Mouse (Mus musculus): ENCODE measurements around the gene Gm17651. TPM values are rescaled to one million over a fixed set of nuclear protein-coding genes. Genes with fewer than 3 reads are reported as not detected.

Gm17651 gene
- not detected in 2 replicates for total RNA-seq (2015)
- total RNA-seq (2017) = not detected in 2 replicates

GRCm38 (mm10) chr3:97674644-97675110 is at the start of gene Gm17651:
Gene Gm17651 (minus strand): TSS chr3:97674694.
- no peak for ATAC-seq (replicated peaks; ENCODE audit: poor library complexity)

GRCm38 (mm10) chr3:97719116-97719515 is 44.6 kb upstream of the Gm17651 start:
- ATAC-seq (replicated peaks; ENCODE audit: poor library complexity) = no peak

GRCm38 (mm10) chr3:97715922-97716321 is 41.4 kb upstream of the Gm17651 start:
- no peak for ATAC-seq (replicated peaks; ENCODE audit: poor library complexity)

- no peak for ATAC-seq (replicated peaks; ENCODE audit: poor library complexity)
Measured at GRCm38 (mm10) chr3:97710881-97711280, 36.4 kb upstream of the Gm17651 start.

GRCm38 (mm10) chr3:97710134-97710533 is 35.6 kb upstream of the Gm17651 start:
- no peak for ATAC-seq (replicated peaks; ENCODE audit: poor library complexity)

- ATAC-seq (replicated peaks; ENCODE audit: poor library complexity) = no peak
Measured at GRCm38 (mm10) chr3:97706561-97706960, 32.1 kb upstream of the Gm17651 start.

- ATAC-seq (replicated peaks; ENCODE audit: poor library complexity) = no peak
Measured at GRCm38 (mm10) chr3:97705508-97705907, 31.0 kb upstream of the Gm17651 start.

- ATAC-seq (replicated peaks; ENCODE audit: poor library complexity) = no peak
Measured at GRCm38 (mm10) chr3:97702448-97703080, 28.1 kb upstream of the Gm17651 start.

GRCm38 (mm10) chr3:97701198-97701597 is 26.7 kb upstream of the Gm17651 start:
- no peak for ATAC-seq (replicated peaks; ENCODE audit: poor library complexity)

- ATAC-seq (replicated peaks; ENCODE audit: poor library complexity) = no peak
Measured at GRCm38 (mm10) chr3:97699061-97699460, 24.6 kb upstream of the Gm17651 start.

GRCm38 (mm10) chr3:97697291-97697690 is 22.8 kb upstream of the Gm17651 start:
- ATAC-seq (replicated peaks; ENCODE audit: poor library complexity) = no peak

- ATAC-seq (replicated peaks; ENCODE audit: poor library complexity) = no peak
Measured at GRCm38 (mm10) chr3:97696866-97697265, 22.4 kb upstream of the Gm17651 start.

GRCm38 (mm10) chr3:97693806-97694205 is 19.3 kb upstream of the Gm17651 start:
- no peak for ATAC-seq (replicated peaks; ENCODE audit: poor library complexity)

GRCm38 (mm10) chr3:97691443-97692017 is 17.0 kb upstream of the Gm17651 start:
- no peak for ATAC-seq (replicated peaks; ENCODE audit: poor library complexity)

- no peak for ATAC-seq (replicated peaks; ENCODE audit: poor library complexity)
Measured at GRCm38 (mm10) chr3:97690590-97690989, 16.1 kb upstream of the Gm17651 start.

- no peak for ATAC-seq (replicated peaks; ENCODE audit: poor library complexity)
Measured at GRCm38 (mm10) chr3:97689289-97689688, 14.8 kb upstream of the Gm17651 start.

- no peak for ATAC-seq (replicated peaks; ENCODE audit: poor library complexity)
Measured at GRCm38 (mm10) chr3:97686372-97687117, 12.1 kb upstream of the Gm17651 start.

GRCm38 (mm10) chr3:97683560-97684195 is 9.2 kb upstream of the Gm17651 start:
- ATAC-seq (replicated peaks; ENCODE audit: poor library complexity) = no peak

- no peak for ATAC-seq (replicated peaks; ENCODE audit: poor library complexity)
Measured at GRCm38 (mm10) chr3:97682576-97682975, 8.1 kb upstream of the Gm17651 start.

- ATAC-seq (replicated peaks; ENCODE audit: poor library complexity) = no peak
Measured at GRCm38 (mm10) chr3:97682159-97682502, 7.6 kb upstream of the Gm17651 start.

GRCm38 (mm10) chr3:97681321-97682158 is 7.0 kb upstream of the Gm17651 start:
- ATAC-seq (replicated peaks; ENCODE audit: poor library complexity) = peak; percentile 73

Data from megakaryocyte progenitor cell, adult 5-6 weeks (primary cell).